Mouse (Mus musculus): ENCODE data around the gene Epha6. TPM values are rescaled to one million over a fixed set of nuclear protein-coding genes. Genes with fewer than 3 reads are reported as not detected.

Epha6 gene
- polyA plus RNA-seq, 1 experiment from 2014 or later: not detected

- H3K27me3 ChIP-seq (replicated peaks; ENCODE audit: control insufficient read depth, insufficient read depth, low read length): no peaks in the 10 kb centered on the region
These were observed 348.3 kb downstream of the Epha6 start for GRCm38 (mm10) chr16:60257044-60257443.

GRCm38 (mm10) chr16:60239356-60240190 lies 365.8 kb downstream of the Epha6 start:
- DNase-seq (ENCODE audit: low spot score): no peak
- Histone ChIP-seq H3K4me3 (ENCODE audit: low read depth, low read length) (no peak overlapping the region), H3K9ac (ENCODE audit: low read depth, low read length) (no peak overlapping the region), H3K36me3 (ENCODE audit: control insufficient read depth, insufficient read depth, low read length) (no peaks in the 10 kb centered on the region), H3K4me1 (replicated peaks; ENCODE audit: control insufficient read depth, insufficient read depth, low read length) (no peaks in the 10 kb centered on the region), H3K9me3 (ENCODE audit: control insufficient read depth, low read length) (no peaks in the 10 kb centered on the region), H3K27ac (ENCODE audit: low read depth, low read length) (no peak overlapping the region), H3K27me3 (replicated peaks; ENCODE audit: control insufficient read depth, insufficient read depth, low read length) (no peaks in the 10 kb centered on the region), H3K4me2 (no peak overlapping the region)
- no peak for ATAC-seq (replicated peaks; ENCODE audit: low FRiP score)
- 64% methylated on average over 2 of the region's 2 CpGs for WGBS

More at GRCm38 (mm10) chr16:60257044-60257443, 348.3 kb downstream of the Epha6 start:
- Histone ChIP-seq H3K4me2 (no peak overlapping the region), H3K4me3 (ENCODE audit: low read depth, low read length) (no peak overlapping the region), H3K36me3 (ENCODE audit: control insufficient read depth, insufficient read depth, low read length) (no peaks in the 10 kb centered on the region), H3K9ac (ENCODE audit: low read depth, low read length) (no peak overlapping the region), H3K27ac (ENCODE audit: low read depth, low read length) (no peak overlapping the region), H3K9me3 (ENCODE audit: control insufficient read depth, low read length) (no peaks in the 10 kb centered on the region), H3K4me1 (replicated peaks; ENCODE audit: control insufficient read depth, insufficient read depth, low read length) (no peaks in the 10 kb centered on the region)
- DNase-seq (ENCODE audit: low spot score) (no peak), ATAC-seq (replicated peaks; ENCODE audit: low FRiP score) (no peak)
- 61% methylated on average over 4 of the region's 4 CpGs for WGBS

- Histone ChIP-seq H3K27ac (ENCODE audit: low read depth, low read length) (no peak overlapping the region), H3K9ac (ENCODE audit: low read depth, low read length) (no peak overlapping the region), H3K36me3 (ENCODE audit: control insufficient read depth, insufficient read depth, low read length) (no peaks in the 10 kb centered on the region), H3K4me3 (ENCODE audit: low read depth, low read length) (no peak overlapping the region), H3K4me1 (replicated peaks; ENCODE audit: control insufficient read depth, insufficient read depth, low read length) (no peaks in the 10 kb centered on the region), H3K27me3 (replicated peaks; ENCODE audit: control insufficient read depth, insufficient read depth, low read length) (no peaks in the 10 kb centered on the region), H3K9me3 (ENCODE audit: control insufficient read depth, low read length) (no peaks in the 10 kb centered on the region), H3K4me2 (no peak overlapping the region)
- no peak for DNase-seq (ENCODE audit: low spot score)
- 75% methylated on average over 5 of the region's 5 CpGs for WGBS
- ATAC-seq (replicated peaks; ENCODE audit: low FRiP score): peak; percentile 80
These were observed 371.2 kb downstream of the Epha6 start for GRCm38 (mm10) chr16:60233985-60234766.

GRCm38 (mm10) chr16:60232982-60233381 lies 372.3 kb downstream of the Epha6 start:
- no peak overlapping the region for H3K27ac ChIP-seq (ENCODE audit: low read depth, low read length)
- no peak overlapping the region for H3K4me2 ChIP-seq
- DNase-seq (ENCODE audit: low spot score): no peak
- no peak overlapping the region for H3K9ac ChIP-seq (ENCODE audit: low read depth, low read length)
- H3K4me1 ChIP-seq (replicated peaks; ENCODE audit: control insufficient read depth, insufficient read depth, low read length): no peaks in the 10 kb centered on the region
- H3K9me3 ChIP-seq (ENCODE audit: control insufficient read depth, low read length): no peaks in the 10 kb centered on the region
- 95% methylated on average over 2 of the region's 2 CpGs for WGBS
- no peak for ATAC-seq (replicated peaks; ENCODE audit: low FRiP score)
- H3K27me3 ChIP-seq (replicated peaks; ENCODE audit: control insufficient read depth, insufficient read depth, low read length): no peaks in the 10 kb centered on the region
- H3K4me3 ChIP-seq (ENCODE audit: low read depth, low read length): no peak overlapping the region
- no peaks in the 10 kb centered on the region for H3K36me3 ChIP-seq (ENCODE audit: control insufficient read depth, insufficient read depth, low read length)

GRCm38 (mm10) chr16:60209151-60209550 lies 396.2 kb downstream of the Epha6 start:
- no peak for DNase-seq (ENCODE audit: low spot score)
- no peaks in the 10 kb centered on the region for H3K4me1 ChIP-seq (replicated peaks; ENCODE audit: control insufficient read depth, insufficient read depth, low read length)
- H3K27ac ChIP-seq (ENCODE audit: low read depth, low read length): no peak overlapping the region
- ATAC-seq (replicated peaks; ENCODE audit: low FRiP score): no peak
- no peak overlapping the region for H3K4me3 ChIP-seq (ENCODE audit: low read depth, low read length)
- no peak overlapping the region for H3K9ac ChIP-seq (ENCODE audit: low read depth, low read length)
- H3K4me2 ChIP-seq: no peak overlapping the region
- no peaks in the 10 kb centered on the region for H3K27me3 ChIP-seq (replicated peaks; ENCODE audit: control insufficient read depth, insufficient read depth, low read length)
- no peaks in the 10 kb centered on the region for H3K9me3 ChIP-seq (ENCODE audit: control insufficient read depth, low read length)
- H3K36me3 ChIP-seq (ENCODE audit: control insufficient read depth, insufficient read depth, low read length): no peaks in the 10 kb centered on the region

- no peak for ATAC-seq (replicated peaks; ENCODE audit: low FRiP score)
- 46% methylated on average over 3 of the region's 3 CpGs for WGBS
- Histone ChIP-seq H3K9me3 (ENCODE audit: control insufficient read depth, low read length) (no peaks in the 10 kb centered on the region), H3K4me3 (ENCODE audit: low read depth, low read length) (no peak overlapping the region), H3K27ac (ENCODE audit: low read depth, low read length) (no peak overlapping the region), H3K4me1 (replicated peaks; ENCODE audit: control insufficient read depth, insufficient read depth, low read length) (no peaks in the 10 kb centered on the region), H3K4me2 (no peak overlapping the region), H3K9ac (ENCODE audit: low read depth, low read length) (no peak overlapping the region), H3K36me3 (ENCODE audit: control insufficient read depth, insufficient read depth, low read length) (no peaks in the 10 kb centered on the region), H3K27me3 (replicated peaks; ENCODE audit: control insufficient read depth, insufficient read depth, low read length) (no peaks in the 10 kb centered on the region)
- no peak for DNase-seq (ENCODE audit: low spot score)
These were observed 429.8 kb downstream of the Epha6 start for GRCm38 (mm10) chr16:60175580-60175979.

GRCm38 (mm10) chr16:60152439-60152838 lies 452.9 kb downstream of the Epha6 start:
- Histone ChIP-seq H3K4me2 (no peak overlapping the region), H3K4me1 (replicated peaks; ENCODE audit: control insufficient read depth, insufficient read depth, low read length) (no peaks in the 10 kb centered on the region), H3K27ac (ENCODE audit: low read depth, low read length) (no peak overlapping the region), H3K4me3 (ENCODE audit: low read depth, low read length) (no peak overlapping the region), H3K27me3 (replicated peaks; ENCODE audit: control insufficient read depth, insufficient read depth, low read length) (no peaks in the 10 kb centered on the region), H3K36me3 (ENCODE audit: control insufficient read depth, insufficient read depth, low read length) (no peaks in the 10 kb centered on the region), H3K9me3 (ENCODE audit: control insufficient read depth, low read length) (no peaks in the 10 kb centered on the region), H3K9ac (ENCODE audit: low read depth, low read length) (no peak overlapping the region)
- ATAC-seq (replicated peaks; ENCODE audit: low FRiP score) (no peak), DNase-seq (ENCODE audit: low spot score) (no peak)
- 65% methylated on average over 2 of the region's 2 CpGs for WGBS

- 58% methylated on average over 3 of the region's 3 CpGs for WGBS
- Histone ChIP-seq H3K4me2 (no peak overlapping the region), H3K4me1 (replicated peaks; ENCODE audit: control insufficient read depth, insufficient read depth, low read length) (no peaks in the 10 kb centered on the region)
These were observed 461.0 kb downstream of the Epha6 start for GRCm38 (mm10) chr16:60144370-60144769.

More at GRCm38 (mm10) chr16:60144370-60144769, 461.0 kb downstream of the Epha6 start:
- H3K36me3 ChIP-seq (ENCODE audit: control insufficient read depth, insufficient read depth, low read length): no peaks in the 10 kb centered on the region
- H3K27me3 ChIP-seq (replicated peaks; ENCODE audit: control insufficient read depth, insufficient read depth, low read length): no peaks in the 10 kb centered on the region
- no peak for DNase-seq (ENCODE audit: low spot score)
- H3K4me3 ChIP-seq (ENCODE audit: low read depth, low read length): no peak overlapping the region
- no peaks in the 10 kb centered on the region for H3K9me3 ChIP-seq (ENCODE audit: control insufficient read depth, low read length)
- H3K27ac ChIP-seq (ENCODE audit: low read depth, low read length): no peak overlapping the region
- no peak for ATAC-seq (replicated peaks; ENCODE audit: low FRiP score)
- no peak overlapping the region for H3K9ac ChIP-seq (ENCODE audit: low read depth, low read length)
